In genomic region chr3:69470142-69470796, GRCm38 (mm10) we compare ENCODE assay signal across 14 mouse cellular contexts.
A peak's percentile ranks its signal among the peaks of the same experiment; 100 is the strongest.
DNase-seq lines count a peak whose midpoint lies in the region; ATAC-seq lines count a peak whose summit lies in the region.
"Had no signal": no experiment of that assay in that cellular context is flagged by ENCODE, and none has a peak within 500 bp of the region (broad histone marks: within the 10 kb centered on the region; RNA-seq: fewer than 3 reads in every experiment).

No protein-coding gene starts in this region.

- peak; percentile 64; the same call in 1 of the 2 replicates for ATAC-seq in hindbrain, embryonic 11.5 days (ENCODE audit: low FRiP score)
- ATAC-seq in forebrain, embryonic 15.5 days (replicated peaks): peak; percentile 83
- peak; percentile 91 for ATAC-seq in midbrain, embryonic 12.5 days (ENCODE audit: low FRiP score, low read depth)

- H3K9ac ChIP-seq in hindbrain, embryonic 11.5 days (ENCODE audit: low read depth, low read length): no peak overlapping the region
- no peak overlapping the region for H3K9ac ChIP-seq in forebrain, embryonic 15.5 days (replicated peaks)
- no peak overlapping the region for H3K9ac ChIP-seq in midbrain, embryonic 12.5 days (replicated peaks)

- no peaks in the 10 kb centered on the region for H3K9me3 ChIP-seq in hindbrain, embryonic 11.5 days (ENCODE audit: control insufficient read depth, low read length)
- peaks cover 6% of the 10 kb centered on the region; the same call in 1 of the 2 replicates for H3K9me3 ChIP-seq in hindbrain, embryonic 10.5 days
- no peaks in the 10 kb centered on the region for H3K9me3 ChIP-seq in forebrain, embryonic 15.5 days
- H3K9me3 ChIP-seq in midbrain, embryonic 12.5 days: 0 out of 2 replicates have a peak, but pooled peaks cover 5% of the 10 kb centered on the region

- peak; percentile 11 for DNase-seq in hindbrain, embryonic 11.5 days (ENCODE audit: low spot score)
- no peak for DNase-seq in hindbrain, embryonic 10.5 days (ENCODE audit: low spot score)
- DNase-seq in retina, embryonic 14.5 days (ENCODE audit: low spot score): peak; percentile 38
- DNase-seq in spleen, postnatal 14 days (ENCODE audit: low spot score in 2 of 2): no peak
- no peak for DNase-seq in thymus, postnatal 25 days
- no peak for DNase-seq in ovary, postnatal 14 days (ENCODE audit: low spot score)
- DNase-seq: cerebellum, postnatal 14 days; gastrocnemius, postnatal 14 days; kidney, adult 8-10 months; lung, postnatal 10 days; thymus, postnatal 14 days had no signal

- H3K36me3 ChIP-seq in hindbrain, embryonic 11.5 days (ENCODE audit: control insufficient read depth, insufficient read depth, low read length): no peaks in the 10 kb centered on the region
- 0 out of 2 replicates have a peak, but pooled peaks cover 3% of the 10 kb centered on the region for H3K36me3 ChIP-seq in hindbrain, embryonic 10.5 days
- H3K36me3 ChIP-seq in forebrain, embryonic 15.5 days: no peaks in the 10 kb centered on the region
- no peaks in the 10 kb centered on the region for H3K36me3 ChIP-seq in midbrain, embryonic 12.5 days

- H3K4me3 ChIP-seq in hindbrain, embryonic 11.5 days (ENCODE audit: low read depth, low read length): no peak overlapping the region
- H3K4me3 ChIP-seq in hindbrain, embryonic 10.5 days: no peak overlapping the region
- no peak overlapping the region for H3K4me3 ChIP-seq in forebrain, embryonic 15.5 days
- H3K4me3 ChIP-seq in midbrain, embryonic 12.5 days: no peak overlapping the region
- H3K4me3 ChIP-seq: erythroblast, embryonic 14.5 days had no signal

- 74% methylated on average over 11 of the region's 11 CpGs for WGBS in hindbrain, embryonic 11.5 days
- WGBS in hindbrain, embryonic 10.5 days: 68% methylated on average over 11 of the region's 11 CpGs
- 43% methylated on average over 11 of the region's 11 CpGs for WGBS in forebrain, embryonic 15.5 days
- 41% methylated on average over 11 of the region's 11 CpGs for WGBS in midbrain, embryonic 12.5 days

- H3K27me3 ChIP-seq in hindbrain, embryonic 11.5 days (ENCODE audit: control insufficient read depth, insufficient read depth, low read length): no peaks in the 10 kb centered on the region
- no peaks in the 10 kb centered on the region for H3K27me3 ChIP-seq in hindbrain, embryonic 10.5 days (ENCODE audit: insufficient read depth, poor library complexity, severe bottlenecking)
- no peaks in the 10 kb centered on the region for H3K27me3 ChIP-seq in forebrain, embryonic 15.5 days
- no peaks in the 10 kb centered on the region for H3K27me3 ChIP-seq in midbrain, embryonic 12.5 days

- no peak overlapping the region for H3K27ac ChIP-seq in hindbrain, embryonic 11.5 days (ENCODE audit: low read depth, low read length)
- no peak overlapping the region for H3K27ac ChIP-seq in hindbrain, embryonic 10.5 days
- peak overlapping the region; percentile 65 for H3K27ac ChIP-seq in forebrain, embryonic 15.5 days (replicated peaks)
- H3K27ac ChIP-seq in midbrain, embryonic 12.5 days (replicated peaks): 0 out of 2 replicates have a peak overlapping the region, but pooled peaks have one; percentile 39

- H3K4me2 ChIP-seq in hindbrain, embryonic 11.5 days (replicated peaks; ENCODE audit: low read depth, low read length): no peak overlapping the region
- H3K4me2 ChIP-seq in forebrain, embryonic 15.5 days (replicated peaks): no peak overlapping the region
- no peak overlapping the region for H3K4me2 ChIP-seq in midbrain, embryonic 12.5 days (replicated peaks)

- H3K4me1 ChIP-seq in hindbrain, embryonic 11.5 days (replicated peaks; ENCODE audit: control insufficient read depth, insufficient read depth, low read length): no peaks in the 10 kb centered on the region; the same call in 1 of the 2 replicates
- H3K4me1 ChIP-seq in hindbrain, embryonic 10.5 days (replicated peaks): peaks cover 32% of the 10 kb centered on the region
- peaks cover 36% of the 10 kb centered on the region for H3K4me1 ChIP-seq in forebrain, embryonic 15.5 days
- H3K4me1 ChIP-seq in midbrain, embryonic 12.5 days: peaks cover 32% of the 10 kb centered on the region

Comparison
In these comparisons a context has a peak if more than half of its experiments do, and no peak if none do; other contexts are left out.
1. DNase-seq: peak in hindbrain, embryonic 11.5 days (single experiment) and retina, embryonic 14.5 days (single experiment); none in hindbrain, embryonic 10.5 days (single experiment), spleen, postnatal 14 days (0 of 2), thymus, postnatal 25 days (single experiment) and ovary, postnatal 14 days (single experiment).
2. H3K27ac ChIP-seq: peak in forebrain, embryonic 15.5 days (single experiment) and midbrain, embryonic 12.5 days (single experiment); none in hindbrain, embryonic 11.5 days (single experiment) and hindbrain, embryonic 10.5 days (single experiment).
3. Peak in every context shown above with its lines, with median percentiles within 50 percentile points of each other: ATAC-seq.